Mouse (Mus musculus) gastrocnemius, adult 8-10 months (tissue): ENCODE data around the gene Rpl37. TPM values are rescaled to one million over a fixed set of nuclear protein-coding genes. Genes with fewer than 3 reads are reported as not detected.
A peak's percentile ranks its signal among the peaks of the same experiment; 100 is the strongest.

Experiments used
- DNase-seq, 2 experiments: peaks; one replicate each; pipeline ENCODE4 v3.0.0; 2022; ENCODE audit warnings: low spot score in 2 of 2
- total RNA-seq, 4 experiments: library from RNA; stranded (reverse); gene quantifications; 2 replicates each; pipeline ENCODE4 v1.2.4; 2022

Gene Rpl37
- total RNA-seq, 4 experiments from 2014 or later, result 169 to 214 (median 203) TPM

GRCm38 (mm10) chr15:5149187-5149586 is 32.7 kb downstream of the Rpl37 start:
- no peak for DNase-seq

GRCm38 (mm10) chr15:5152171-5152570 is 35.7 kb downstream of the Rpl37 start:
- DNase-seq, result no peak

- DNase-seq, result no peak
Observed at GRCm38 (mm10) chr15:5154621-5155020, 38.2 kb downstream of the Rpl37 start.

- no peak for DNase-seq
Observed at GRCm38 (mm10) chr15:5155093-5155492, 38.6 kb downstream of the Rpl37 start.

GRCm38 (mm10) chr15:5156355-5156754 is 39.9 kb downstream of the Rpl37 start:
- DNase-seq, result no peak

- no peak for DNase-seq
Observed at GRCm38 (mm10) chr15:5157386-5157785, 40.9 kb downstream of the Rpl37 start.

GRCm38 (mm10) chr15:5158827-5159226 is 42.4 kb downstream of the Rpl37 start:
- peak in 1 of 2 experiments; percentile 10 for DNase-seq

GRCm38 (mm10) chr15:5165121-5165773 is 48.8 kb downstream of the Rpl37 start:
- DNase-seq, result no peak

Other genes with a start within 250 kb of the Rpl37 start
- gene Mroh2b, start 217.9 kb upstream of the Rpl37 start, total RNA-seq, result not detected
- gene C7, start 52.9 kb upstream of the Rpl37 start, total RNA-seq, result 1 to 10 TPM in 2 of 4 experiments, under 1 TPM in 2; 0.29 to 4.9 (median 1.4) TPM
- gene Card6, start 8.1 kb upstream of the Rpl37 start, total RNA-seq, result 1 to 10 TPM; 1.9 to 3.3 (median 2.4) TPM
- 10 to 100 TPM in 1 of 4 experiments, 1 to 10 TPM in 3; 9.1 to 11.9 (median 9.6) TPM for gene Prkaa1, start 27.2 kb downstream of the Rpl37 start, total RNA-seq
- 10 to 100 TPM; 63.1 to 73.6 (median 71.3) TPM for gene Ttc33, start 68.9 kb downstream of the Rpl37 start, total RNA-seq
- 1 to 10 TPM in 3 of 4 experiments, under 1 TPM in 1; 0.63 to 1.2 (median 1.1) TPM for gene Ptger4, start 127.5 kb downstream of the Rpl37 start, total RNA-seq